Mouse (Mus musculus) mouse embryonic stem cell (cell line): ENCODE data around the gene Adat3.

Experiments
- in situ Hi-C, 2 experiments: fragments of 300-500 bp; cut with MboI; formaldehyde crosslinking; loops; 1 replicate in 1 of 2; 3 replicates in 1 of 2; pipeline ENCODE4 v1.14.3; 2019 to 2020; ENCODE audit warnings: low sequenced_read_pairs in 2 of 2, low pct_unique_long_range_greater_than_20kb in 1 of 2, mixed read lengths in 1 of 2; ENCODE audit not compliant: unreplicated experiment in 1 of 2

The Adat3 gene

DNA sequence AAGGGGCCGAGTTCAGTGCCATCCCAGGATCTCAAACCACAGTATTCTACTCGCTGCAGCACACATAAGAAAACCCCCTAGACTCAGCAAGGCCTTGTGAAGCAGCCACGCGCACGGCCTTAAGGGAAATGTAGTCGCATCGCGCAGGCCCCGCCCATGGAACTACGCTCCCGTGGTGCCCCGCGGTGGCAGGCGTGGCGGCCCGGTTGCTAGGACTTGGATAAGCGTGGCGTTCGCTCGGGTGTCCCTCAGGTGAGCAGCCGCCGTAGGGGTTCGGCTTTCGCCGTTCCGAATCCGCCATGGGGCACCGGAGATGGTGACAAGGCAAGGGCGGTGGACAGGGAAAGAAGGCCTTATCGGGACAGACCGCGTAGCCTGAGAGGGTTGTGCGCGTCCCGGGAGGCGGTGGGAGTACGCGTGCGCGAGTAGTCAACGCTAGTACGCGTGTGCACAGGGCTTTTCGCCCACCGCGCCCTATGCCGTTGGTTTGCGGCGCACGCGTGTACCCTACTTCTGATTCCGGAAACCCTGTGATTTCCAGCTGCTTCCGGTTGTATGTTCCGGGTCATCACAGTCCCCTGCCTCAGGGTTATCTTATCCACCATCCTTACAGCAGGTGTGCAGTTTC, at the start of gene Adat3, which contains the start of gene Scamp4:
Gene Adat3 (plus strand): TSS at position 183 of the 628 bp plus-strand sequence.
Gene Scamp4 (plus strand): TSS at position 175 of the 628 bp plus-strand sequence.
- in situ Hi-C loops, result no loop called here

DNA sequence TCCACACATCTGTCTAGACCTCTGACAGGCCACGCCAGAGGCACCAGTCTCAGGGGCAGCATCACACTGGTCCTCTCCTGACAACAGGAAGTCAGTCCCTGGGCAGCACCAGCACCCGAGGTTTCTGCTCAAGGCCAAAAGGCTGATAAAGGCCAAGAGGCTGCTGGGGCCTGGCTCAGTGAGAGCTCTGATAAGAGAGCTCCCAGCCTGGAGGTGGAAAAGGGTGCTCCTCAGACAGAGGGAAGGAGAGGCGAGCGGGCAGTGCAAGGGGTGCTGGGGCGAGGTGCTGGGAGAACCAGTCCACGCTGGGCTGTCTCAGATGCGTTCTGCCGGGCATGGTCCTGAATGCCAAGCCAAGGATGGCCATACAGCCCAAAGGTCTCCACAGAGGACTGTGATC, 49.1 kb upstream of the Adat3 start:
- in situ Hi-C loops, result no loop called here

DNA sequence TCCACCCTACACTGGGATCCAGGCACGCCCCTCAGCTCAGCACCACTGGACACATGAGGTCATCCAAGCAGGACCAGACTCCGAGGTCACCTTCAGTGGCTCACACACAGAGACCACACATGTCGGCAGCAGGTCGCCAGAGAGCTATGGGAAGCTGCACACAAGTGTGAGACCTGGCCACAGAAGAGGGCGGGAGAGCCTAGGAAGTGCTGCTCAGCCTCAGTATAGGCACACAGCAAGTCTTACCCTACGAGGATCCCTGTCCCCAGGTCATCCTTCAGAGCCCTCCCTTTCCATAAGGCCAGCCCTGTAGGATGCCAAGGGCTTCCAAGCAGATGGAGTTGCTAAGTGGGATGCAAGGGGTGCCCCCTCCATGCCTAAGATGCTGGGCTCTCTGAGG, 48.7 kb upstream of the Adat3 start:
- in situ Hi-C loops, result no loop called here

GRCm38 (mm10) chr10:80557346-80557965, 45.2 kb upstream of the Adat3 start:
- in situ Hi-C loops, result no loop called here

- in situ Hi-C loops, result no loop called here
Measured at GRCm38 (mm10) chr10:80559431-80559830, 43.2 kb upstream of the Adat3 start.

DNA sequence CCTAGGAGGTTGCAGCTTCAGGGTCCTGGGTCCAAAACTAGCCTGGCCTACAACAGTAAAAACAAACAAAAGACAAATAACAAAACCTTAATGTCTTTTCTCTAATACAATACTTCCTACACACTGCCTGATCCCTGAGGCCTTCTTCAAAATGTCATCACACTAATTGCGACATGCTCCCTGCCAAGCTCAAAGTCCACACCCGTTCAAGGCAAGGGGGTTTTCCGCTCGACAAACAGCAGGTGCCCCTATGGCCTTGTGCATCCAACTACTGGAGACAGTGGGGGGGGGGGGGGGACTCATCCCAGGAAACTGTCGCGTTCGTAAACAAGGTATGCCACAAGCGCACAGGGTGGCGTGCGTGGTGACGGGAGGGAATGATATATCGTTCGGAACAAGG, 42.1 kb upstream of the Adat3 start:
- in situ Hi-C loops, result no loop called here

DNA sequence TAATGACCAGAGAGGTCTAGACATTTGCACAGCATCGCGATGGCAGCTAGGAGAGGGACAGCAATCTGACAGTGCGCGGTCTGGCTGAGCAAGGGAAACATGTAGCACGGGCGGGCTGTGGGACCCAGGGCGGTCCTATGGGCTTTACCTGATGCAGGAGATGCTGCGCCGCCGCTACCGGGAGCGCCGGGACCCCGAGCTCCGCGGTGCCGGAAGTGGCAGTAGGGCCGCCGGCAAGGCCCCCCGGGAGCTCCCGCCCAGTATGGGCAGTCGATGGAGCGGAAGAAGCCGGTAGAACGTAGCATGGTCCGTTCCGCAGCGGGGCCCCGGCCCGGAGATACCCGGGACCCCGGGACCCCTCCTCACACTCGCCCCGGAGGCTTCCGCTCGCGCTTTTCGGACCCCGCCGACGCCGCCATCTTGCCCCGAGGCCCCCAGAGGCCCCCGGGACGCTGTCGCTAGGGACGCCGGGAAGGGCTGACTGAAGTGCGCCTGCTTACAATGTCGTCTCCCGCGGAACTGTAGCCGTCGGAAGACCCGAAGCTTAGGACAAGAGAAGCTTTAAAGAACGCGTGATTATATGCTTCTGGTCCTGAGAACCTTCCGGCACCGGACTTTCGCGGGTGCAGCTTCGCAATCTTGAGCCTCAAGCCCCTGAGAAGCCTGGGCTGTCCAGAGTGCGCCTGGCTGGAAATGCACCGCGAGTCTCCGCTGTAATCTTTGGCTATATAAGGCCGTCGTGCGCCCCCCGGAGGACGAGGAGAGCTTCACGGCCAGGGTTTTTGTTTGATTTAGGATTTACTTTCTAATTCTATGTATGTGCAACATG, 41.4 kb upstream of the Adat3 start, which contains the start of gene Rexo1:
Gene Rexo1 (minus strand): TSS at position 445 of the 829 bp plus-strand sequence.
- in situ Hi-C loops, result no loop called here

GRCm38 (mm10) chr10:80566375-80567092, 36.1 kb upstream of the Adat3 start:
- in situ Hi-C loops, result no loop called here

DNA sequence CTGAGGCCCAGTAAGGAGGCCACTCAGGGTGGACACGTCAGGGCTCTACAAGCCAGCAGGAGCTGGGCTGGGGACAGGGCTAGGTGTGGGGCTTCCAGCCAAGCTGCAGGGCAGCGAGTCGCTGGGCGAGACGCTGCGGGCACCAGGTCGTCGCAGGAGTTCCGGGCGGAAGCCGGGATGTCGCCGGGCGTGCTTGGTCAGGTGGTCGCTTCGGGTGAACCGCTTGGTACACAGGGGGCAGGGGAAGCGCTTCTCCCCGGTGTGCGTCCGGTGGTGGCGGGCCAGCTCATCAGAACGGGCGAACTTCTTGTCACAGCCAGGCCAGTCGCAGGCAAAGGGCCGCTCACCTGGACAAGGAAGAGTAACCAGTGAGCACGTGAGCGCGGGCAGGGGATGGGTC, 33.8 kb upstream of the Adat3 start:
- in situ Hi-C loops, result no loop called here

GRCm38 (mm10) chr10:80569664-80570066, 33.0 kb upstream of the Adat3 start:
- in situ Hi-C loops, result loop anchor here in 1 of 2 experiments (10.0 kb wide), 1 partner anchor 115 kb away; no protein-coding TSS in a partner anchor

DNA sequence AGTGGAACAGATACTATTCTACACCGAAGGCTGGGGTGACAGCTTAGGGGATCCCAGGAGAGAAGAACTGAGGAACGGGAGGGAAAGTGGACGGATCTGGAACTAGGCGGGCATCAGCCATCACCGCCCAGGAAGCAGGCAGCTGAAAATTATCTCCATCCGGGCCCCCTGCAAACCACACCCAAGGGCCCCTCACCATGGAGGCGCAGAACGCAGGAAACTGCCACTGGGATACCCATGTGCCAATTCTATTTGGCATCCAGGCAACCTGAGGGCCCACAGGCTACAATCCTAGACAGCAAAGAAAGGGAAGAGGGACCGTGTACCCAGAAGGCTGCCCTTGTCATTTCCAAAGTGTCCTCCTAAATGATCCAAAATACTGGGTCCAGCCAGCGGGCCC, 32.3 kb upstream of the Adat3 start:
- in situ Hi-C loops, result loop anchor here in 1 of 2 experiments (10.0 kb wide), 1 partner anchor 114 kb away; no protein-coding TSS in a partner anchor

- in situ Hi-C loops, result loop anchor here in 1 of 2 experiments (10.0 kb wide), 1 partner anchor 114 kb away; no protein-coding TSS in a partner anchor
Measured at GRCm38 (mm10) chr10:80570871-80571836, 31.5 kb upstream of the Adat3 start.

DNA sequence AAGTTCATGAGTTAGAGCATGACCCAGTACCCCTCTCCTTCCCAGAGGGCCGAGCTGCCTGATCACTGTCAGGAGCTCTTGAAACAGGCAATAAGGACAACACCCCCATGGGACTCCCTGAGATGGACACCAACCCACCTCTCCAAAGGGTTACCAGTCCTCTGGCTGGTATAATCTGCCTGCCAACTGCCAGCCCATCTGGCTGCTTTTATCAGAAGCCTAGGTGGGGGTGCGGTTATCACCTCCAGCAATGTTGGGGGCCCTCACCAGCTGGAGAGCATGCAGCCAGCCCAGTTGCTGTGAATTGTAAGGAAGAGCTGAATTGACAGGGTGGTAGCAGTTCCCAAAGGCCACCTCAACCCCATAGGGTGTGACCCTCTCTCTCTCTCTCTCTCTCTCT, 30.2 kb upstream of the Adat3 start:
- in situ Hi-C loops, result loop anchor here in 1 of 2 experiments (10.0 kb wide), 1 partner anchor 112 kb away; no protein-coding TSS in a partner anchor

- in situ Hi-C loops, result loop anchor here in 1 of 2 experiments (10.0 kb wide), 1 partner anchor 111 kb away; no protein-coding TSS in a partner anchor
Measured at GRCm38 (mm10) chr10:80573944-80574343, 28.7 kb upstream of the Adat3 start.

- in situ Hi-C loops, result loop anchor here (5.0 to 10.0 kb wide), 2 partner anchors 107 to 110 kb away; no protein-coding TSS in a partner anchor
Measured at GRCm38 (mm10) chr10:80574896-80575295, 27.8 kb upstream of the Adat3 start.

DNA sequence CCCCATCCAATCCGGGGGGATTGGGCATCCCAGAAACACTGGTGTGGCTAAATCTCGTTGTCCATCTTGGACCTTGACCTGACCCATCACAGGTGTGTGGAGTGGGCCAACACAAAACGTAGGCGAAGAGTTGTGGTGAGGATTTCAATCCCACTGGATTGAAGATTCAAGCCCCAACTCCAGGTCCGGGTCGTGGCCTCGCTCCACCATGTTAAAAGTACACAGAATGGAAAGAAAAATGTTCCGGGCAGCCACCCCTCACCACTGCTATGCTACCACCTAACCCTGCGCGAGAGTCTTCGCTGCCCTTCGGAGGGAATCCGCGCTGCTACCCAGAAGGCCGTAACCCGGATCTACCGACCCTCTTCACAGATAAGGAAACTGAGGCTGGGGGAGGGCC, 26.8 kb upstream of the Adat3 start:
- in situ Hi-C loops, result loop anchor here (5.0 to 10.0 kb wide), 2 partner anchors 106 to 109 kb away; no protein-coding TSS in a partner anchor
